Mouse (Mus musculus) G1E (cell line): ENCODE results near the gene Zbed6.

Source experiments
- CTCF ChIP-seq: IDR thresholded peaks from 2 replicates; pipeline ENCODE4 v1.5.1; 2012; ENCODE audit warnings: low read depth, low read length, inconsistent platforms, mixed read lengths
- GATA1 ChIP-seq: IDR thresholded peaks from 2 replicates; pipeline ENCODE4 v1.6.1; 2012; ENCODE audit warnings: borderline replicate concordance, low read length, inconsistent platforms, mixed read lengths
- TAL1 ChIP-seq: conservative IDR thresholded peaks from 2 replicates; pipeline ENCODE4 v1.6.1; 2012; ENCODE audit warnings: low read depth, low read length, inconsistent platforms, mixed read lengths

DNA sequence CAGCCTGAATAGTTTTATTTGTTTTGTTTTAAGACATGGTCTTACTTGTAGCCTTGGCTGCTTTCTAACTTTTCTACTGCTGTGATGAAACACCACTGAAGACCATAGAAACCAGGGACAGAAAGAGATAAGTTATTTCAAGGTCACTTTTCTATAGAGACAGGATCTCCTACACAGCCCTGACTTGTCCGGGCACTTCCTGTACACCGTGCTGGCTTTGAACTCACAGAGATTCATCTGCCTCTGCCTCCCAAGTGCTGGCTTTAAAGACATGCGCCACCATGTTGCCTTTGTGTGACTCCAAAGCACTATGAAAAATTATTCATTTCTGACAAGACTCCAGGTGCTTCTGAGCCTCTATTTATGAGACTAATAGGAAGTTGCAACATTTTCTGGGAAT lies 10.6 kb upstream of the Zbed6 start:
- TF ChIP-seq CTCF (no peak), GATA1 (no peak), TAL1 (no peak)
